Mouse (Mus musculus): ENCODE measurements at regions not wholly inside any gene's neighbourhood (a gene's known extent, or its start where the extent isn't known, plus 50 kb on each side); places are given as distances from the start of the nearest gene placed in this dataset.
"Not testable (repeated sequence)": the region's sequence is repeated elsewhere in the genome, so short reads cannot be mapped to it uniquely, and the experiment has no call there.

GRCm38 (mm10) chr16:12516834-12517685, 533.1 kb downstream of the Shisa9 start:
- DNase-seq = no peak

GRCm38 (mm10) chr16:12518264-12518663, 534.4 kb downstream of the Shisa9 start:
- no peak for DNase-seq

GRCm38 (mm10) chr16:12521711-12522476, 538.0 kb downstream of the Shisa9 start:
- DNase-seq = no peak

- DNase-seq = no peak
Observed at GRCm38 (mm10) chr16:12548462-12548861, 561.0 kb upstream of the Ercc4 start.

- DNase-seq = no peak
Observed at GRCm38 (mm10) chr16:12588889-12589288, 520.6 kb upstream of the Ercc4 start.

- no peak for DNase-seq
Observed at GRCm38 (mm10) chr16:12608259-12608658, 501.2 kb upstream of the Ercc4 start.

- DNase-seq = no peak
Observed at GRCm38 (mm10) chr16:12611106-12611505, 498.4 kb upstream of the Ercc4 start.

GRCm38 (mm10) chr16:12617781-12618180, 491.7 kb upstream of the Ercc4 start:
- no peak for DNase-seq

GRCm38 (mm10) chr16:12632533-12632932, 477.0 kb upstream of the Ercc4 start:
- no peak for DNase-seq

GRCm38 (mm10) chr16:12638971-12639640, 470.4 kb upstream of the Ercc4 start:
- no peak for DNase-seq

GRCm38 (mm10) chr16:12643053-12643452, 466.4 kb upstream of the Ercc4 start:
- DNase-seq = no peak

- DNase-seq = no peak
Observed at GRCm38 (mm10) chr16:12644621-12645020, 464.9 kb upstream of the Ercc4 start.

- no peak for DNase-seq
Observed at GRCm38 (mm10) chr16:12652180-12652579, 457.3 kb upstream of the Ercc4 start.

GRCm38 (mm10) chr16:12673656-12674055, 435.8 kb upstream of the Ercc4 start:
- DNase-seq = not testable (repeated sequence)

- DNase-seq = no peak
Observed at GRCm38 (mm10) chr16:12681474-12681873, 428.0 kb upstream of the Ercc4 start.

- DNase-seq = no peak
Observed at GRCm38 (mm10) chr16:12685816-12686215, 423.7 kb upstream of the Ercc4 start.

- no peak for DNase-seq
Observed at GRCm38 (mm10) chr16:12691776-12692175, 417.7 kb upstream of the Ercc4 start.

- no peak for DNase-seq
Observed at GRCm38 (mm10) chr16:12692739-12693292, 416.7 kb upstream of the Ercc4 start.

- DNase-seq = no peak
Observed at GRCm38 (mm10) chr16:12693346-12693745, 416.1 kb upstream of the Ercc4 start.

- no peak for DNase-seq
Observed at GRCm38 (mm10) chr16:12694646-12695045, 414.8 kb upstream of the Ercc4 start.

GRCm38 (mm10) chr16:12696939-12697621, 412.4 kb upstream of the Ercc4 start:
- no peak for DNase-seq

GRCm38 (mm10) chr16:12699557-12699956, 409.9 kb upstream of the Ercc4 start:
- no peak for DNase-seq
